Mouse (Mus musculus) lung, embryonic 16.5 days (tissue): ENCODE results near the gene Syt9. TPM values are rescaled to one million over a fixed set of nuclear protein-coding genes. Genes with fewer than 3 reads are reported as not detected.

Source experiments
- ATAC-seq: fragments of 200-750 bp; cut with Nextera tagmentation; 2 replicates; pipeline ENCODE4 v1.8.0; 2017; ENCODE audit warnings: low read depth, mild to moderate bottlenecking, moderate library complexity
- H3K27ac ChIP-seq: fragments of 300-500 bp; sonication (generic); 2 replicates; pipeline ENCODE4 v1.5.1; 2014; ENCODE audit warnings: mild to moderate bottlenecking, control low read depth, low read length
- H3K27me3 ChIP-seq: fragments of 300-500 bp; sonication (generic); 2 replicates; pipeline ENCODE4 v1.6.1; 2014; ENCODE audit warnings: low read depth, low read length, mixed read lengths; ENCODE audit not compliant: control insufficient read depth, insufficient read depth
- H3K36me3 ChIP-seq: fragments of 300-500 bp; sonication (generic); 2 replicates; pipeline ENCODE4 v1.6.1; 2014; ENCODE audit warnings: low read length; ENCODE audit not compliant: control insufficient read depth, insufficient read depth
- H3K4me1 ChIP-seq: fragments of 300-500 bp; sonication (generic); replicated peaks from 2 replicates; pipeline ENCODE4 v1.6.1; 2014; ENCODE audit warnings: low read length, mixed read lengths; ENCODE audit not compliant: control insufficient read depth, insufficient read depth
- H3K4me2 ChIP-seq: fragments of 300-500 bp; sonication (generic); 2 replicates; pipeline ENCODE4 v1.6.1; 2014; ENCODE audit warnings: low read depth, low read length, control low read depth
- H3K4me3 ChIP-seq: fragments of 300-500 bp; sonication (generic); 2 replicates; pipeline ENCODE4 v1.5.1; 2014; ENCODE audit warnings: mild to moderate bottlenecking, low read length, control low read depth
- H3K9ac ChIP-seq: fragments of 300-500 bp; sonication (generic); 2 replicates; pipeline ENCODE4 v1.6.1; 2014; ENCODE audit warnings: low read length, control low read depth
- H3K9me3 ChIP-seq: fragments of 300-500 bp; sonication (generic); 2 replicates; pipeline ENCODE4 v1.6.1; 2016; ENCODE audit warnings: low read length; ENCODE audit not compliant: control insufficient read depth
- WGBS: fragments of 180-500 bp; shearing (Covaris S2); extraction: QIAGEN DNeasy Blood & Tissue Kit; methylation state at CpG from one replicate; pipeline ENCODE4 v1.1.7; 2014; 5-methylcytosine and 5-hydroxymethylcytosine counted together
- polyA plus RNA-seq: library from polyadenylated mRNA; unstranded; fragments of >200 nt; fragmentation: Nextera tagmentation; extraction: Ambion mirVana; gene quantifications from 2 replicates; pipeline ENCODE4 v1.2.1, GENCODE M21; 2015

The Syt9 gene
- polyA plus RNA-seq, 1 experiment from 2014 or later = 1.4 TPM

GRCm38 (mm10) chr7:107560675-107561074 is 190.1 kb downstream of the Syt9 start:
- Histone ChIP-seq H3K4me1 (no peaks in the 10 kb centered on the region), H3K27ac (no peak overlapping the region), H3K36me3 (no peaks in the 10 kb centered on the region), H3K9ac (no peak overlapping the region), H3K9me3 (no peaks in the 10 kb centered on the region), H3K4me2 (no peak overlapping the region), H3K27me3 (no peaks in the 10 kb centered on the region), H3K4me3 (no peak overlapping the region)
- no peak for ATAC-seq
- WGBS = 50% methylated on average over 2 of the region's 2 CpGs

- 70% methylated on average over 3 of the region's 3 CpGs for WGBS
- no peak overlapping the region for H3K27ac ChIP-seq
- H3K27me3 ChIP-seq = no peaks in the 10 kb centered on the region
- no peak overlapping the region for H3K4me2 ChIP-seq
- H3K36me3 ChIP-seq = no peaks in the 10 kb centered on the region
- no peak overlapping the region for H3K4me3 ChIP-seq
- no peak overlapping the region for H3K9ac ChIP-seq
- H3K9me3 ChIP-seq = no peaks in the 10 kb centered on the region
- no peak for ATAC-seq
- no peaks in the 10 kb centered on the region for H3K4me1 ChIP-seq
These were observed 191.1 kb downstream of the Syt9 start for GRCm38 (mm10) chr7:107561584-107561983.

- Histone ChIP-seq H3K36me3 (no peaks in the 10 kb centered on the region), H3K9ac (no peak overlapping the region), H3K27ac (no peak overlapping the region), H3K4me3 (no peak overlapping the region), H3K4me1 (no peaks in the 10 kb centered on the region), H3K4me2 (no peak overlapping the region), H3K27me3 (no peaks in the 10 kb centered on the region), H3K9me3 (no peaks in the 10 kb centered on the region)
- WGBS = 54% methylated on average over 2 of the region's 2 CpGs
- ATAC-seq = no peak
These were observed 193.2 kb downstream of the Syt9 start for GRCm38 (mm10) chr7:107563727-107564126.

GRCm38 (mm10) chr7:107567261-107567671 is 196.7 kb downstream of the Syt9 start, which contains the start of gene Olfml1:
TSS of gene Olfml1 (plus strand) at chr7:107567446.
- WGBS = 29% methylated on average over 7 of the region's 7 CpGs
- no peaks in the 10 kb centered on the region for H3K27me3 ChIP-seq
- H3K9me3 ChIP-seq = peaks cover 3% of the 10 kb centered on the region; the same call in 1 of the 2 replicates
- peak within 1 kb of the TSS; percentile 56 for H3K9ac ChIP-seq
- H3K27ac ChIP-seq = peak within 1 kb of the TSS; percentile 85
- H3K4me2 ChIP-seq = peak within 1 kb of the TSS; percentile 54
- H3K4me3 ChIP-seq = peak within 1 kb of the TSS; percentile 42
- H3K4me1 ChIP-seq = no peaks in the 10 kb centered on the region
- ATAC-seq = peak; percentile 97
- H3K36me3 ChIP-seq = peaks cover 5% of the 10 kb centered on the region

GRCm38 (mm10) chr7:107567674-107568073 is 197.1 kb downstream of the Syt9 start:
- Histone ChIP-seq H3K36me3 (peaks cover 8% of the 10 kb centered on the region), H3K4me1 (no peaks in the 10 kb centered on the region), H3K27me3 (no peaks in the 10 kb centered on the region), H3K4me3 (peak overlapping the region; percentile 42), H3K9ac (peak overlapping the region; percentile 56), H3K27ac (peak overlapping the region; percentile 85), H3K4me2 (peak overlapping the region; percentile 49), H3K9me3 (peaks cover 3% of the 10 kb centered on the region; the same call in 1 of the 2 replicates)
- WGBS = 52% methylated on average over 5 of the region's 5 CpGs
- ATAC-seq = no peak

- H3K27me3 ChIP-seq = no peaks in the 10 kb centered on the region
- H3K4me3 ChIP-seq = peak overlapping the region; percentile 29
- 36% methylated on average over 4 of the region's 4 CpGs for WGBS
- H3K4me1 ChIP-seq = no peaks in the 10 kb centered on the region
- peaks cover 8% of the 10 kb centered on the region for H3K36me3 ChIP-seq
- no peak for ATAC-seq
- peak overlapping the region; percentile 21 for H3K9ac ChIP-seq
- H3K27ac ChIP-seq = no peak overlapping the region
- peaks cover 3% of the 10 kb centered on the region; the same call in 1 of the 2 replicates for H3K9me3 ChIP-seq
- H3K4me2 ChIP-seq = peak overlapping the region; percentile 45
These were observed 198.4 kb downstream of the Syt9 start for GRCm38 (mm10) chr7:107568971-107569370.

GRCm38 (mm10) chr7:107573856-107574255 is 203.3 kb downstream of the Syt9 start:
- no peaks in the 10 kb centered on the region for H3K27me3 ChIP-seq
- 54% methylated on average over 2 of the region's 2 CpGs for WGBS
- peaks cover 3% of the 10 kb centered on the region; the same call in 1 of the 2 replicates for H3K9me3 ChIP-seq

GRCm38 (mm10) chr7:107574276-107574675 is 203.7 kb downstream of the Syt9 start:
- Histone ChIP-seq H3K9me3 (peaks cover 3% of the 10 kb centered on the region; the same call in 1 of the 2 replicates), H3K4me2 (no peak overlapping the region), H3K9ac (no peak overlapping the region), H3K27me3 (no peaks in the 10 kb centered on the region), H3K36me3 (peaks cover 11% of the 10 kb centered on the region), H3K4me3 (no peak overlapping the region), H3K27ac (no peak overlapping the region), H3K4me1 (no peaks in the 10 kb centered on the region)
- WGBS = 64% methylated on average over 3 of the region's 3 CpGs
- no peak for ATAC-seq

More at GRCm38 (mm10) chr7:107573856-107574255, 203.3 kb downstream of the Syt9 start:
- H3K4me1 ChIP-seq = no peaks in the 10 kb centered on the region
- ATAC-seq = no peak
- no peak overlapping the region for H3K9ac ChIP-seq
- peaks cover 11% of the 10 kb centered on the region for H3K36me3 ChIP-seq
- H3K4me2 ChIP-seq = no peak overlapping the region
- no peak overlapping the region for H3K4me3 ChIP-seq
- no peak overlapping the region for H3K27ac ChIP-seq

- H3K27ac ChIP-seq = no peak overlapping the region
- no peak for ATAC-seq
These were observed 222.1 kb downstream of the Syt9 start for GRCm38 (mm10) chr7:107592641-107593040.

More at GRCm38 (mm10) chr7:107592641-107593040, 222.1 kb downstream of the Syt9 start:
- Histone ChIP-seq H3K9ac (no peak overlapping the region), H3K27me3 (no peaks in the 10 kb centered on the region), H3K9me3 (no peaks in the 10 kb centered on the region), H3K4me2 (no peak overlapping the region), H3K4me1 (no peaks in the 10 kb centered on the region; the same call in none of the 2 replicates), H3K36me3 (no peaks in the 10 kb centered on the region), H3K4me3 (no peak overlapping the region)
- 11% methylated on average over 2 of the region's 2 CpGs for WGBS
